Mouse (Mus musculus): ENCODE data around the gene Ap3b1. TPM values are rescaled to one million over a fixed set of nuclear protein-coding genes. Genes with fewer than 3 reads are reported as not detected.

The Ap3b1 gene
- polyA plus RNA-seq, 1 experiment, result 29.3 TPM

DNA sequence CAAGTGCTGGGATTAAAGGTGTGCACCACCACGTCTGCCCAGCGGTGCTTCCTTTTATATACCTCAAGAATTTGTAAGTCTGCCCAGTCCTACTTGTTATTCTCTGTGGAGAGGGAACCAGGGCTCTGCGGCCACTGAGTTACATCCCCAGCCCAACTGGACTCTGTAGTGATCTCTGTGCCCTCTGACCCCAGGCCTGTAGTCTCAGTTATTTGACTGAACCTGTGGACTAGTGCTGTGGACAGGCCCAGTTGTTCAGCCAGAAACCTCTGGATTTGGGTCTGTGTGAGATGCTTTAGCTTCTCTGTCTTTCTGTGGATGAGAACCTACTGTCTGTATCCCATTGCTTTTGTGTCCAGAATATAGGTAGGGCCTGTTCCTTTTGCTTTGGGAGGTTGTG, 15.4 kb downstream of the Ap3b1 start:
- no peaks in the 10 kb centered on the region for H3K27me3 ChIP-seq (ENCODE audit: control insufficient read depth, insufficient read depth, insufficient read length)
- no peak overlapping the region for H3K4me2 ChIP-seq (ENCODE audit: low read depth)
- H3ac ChIP-seq (ENCODE audit: control insufficient read depth, insufficient read length), result no peak overlapping the region
- H3K79me2 ChIP-seq (ENCODE audit: control insufficient read depth, insufficient read depth), result peaks cover 9% of the 10 kb centered on the region
- TF ChIP-seq POLR2AphosphoS2 (IDR thresholded peaks at IDR 0.05; ENCODE audit: insufficient read length, low read depth) (no peak), E2F4 (IDR thresholded peaks at IDR 0.05; ENCODE audit: insufficient read depth) (no peak), USF1 (IDR thresholded peaks at IDR 0.05; ENCODE audit: low read depth) (no peak)
- no peak overlapping the region for H3K4me3 ChIP-seq
- H3K36me3 ChIP-seq (ENCODE audit: control insufficient read depth, insufficient read depth), result peaks cover 4% of the 10 kb centered on the region

DNA sequence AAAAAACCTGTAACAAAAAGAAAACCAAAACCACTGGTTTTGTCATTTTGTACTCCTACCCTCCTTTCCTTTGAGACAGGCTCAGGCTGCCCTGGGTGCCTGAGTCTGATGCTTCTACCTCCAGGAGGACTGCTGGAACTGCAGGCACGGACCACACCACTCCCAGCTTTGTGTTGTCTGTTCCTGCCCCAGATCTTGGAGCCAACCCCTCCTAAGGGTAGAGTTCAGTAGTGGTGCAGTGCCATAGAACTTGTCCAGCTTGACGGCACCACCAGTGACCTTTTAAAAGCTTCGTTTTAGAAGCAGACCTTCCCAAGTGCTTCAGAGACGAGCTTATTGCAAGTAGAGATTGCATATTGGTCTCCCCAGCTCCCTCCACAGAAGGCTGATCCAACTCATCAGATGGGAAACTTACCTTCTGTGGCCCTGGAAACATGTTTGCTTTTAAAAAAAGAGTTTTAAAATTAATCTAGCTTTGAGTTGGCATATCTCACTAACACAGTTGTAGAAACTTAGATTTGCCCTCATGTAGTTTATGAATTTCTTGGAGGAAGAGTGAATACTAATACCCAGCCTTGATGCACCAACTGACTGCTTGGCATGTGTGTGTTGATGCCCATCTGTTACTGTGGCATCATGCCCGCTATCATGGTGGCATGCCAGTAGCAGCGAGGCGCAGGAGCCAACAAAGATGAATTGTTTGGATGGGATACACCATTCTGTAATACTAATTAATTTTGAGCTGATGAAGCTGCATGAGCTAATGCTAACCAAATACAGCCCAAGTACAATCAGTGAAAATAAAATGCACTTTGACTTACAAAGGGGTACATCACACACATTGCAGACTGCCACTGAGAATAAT, 17.0 kb downstream of the Ap3b1 start:
- Histone ChIP-seq H3ac (ENCODE audit: control insufficient read depth, insufficient read length) (no peak overlapping the region), H3K36me3 (ENCODE audit: control insufficient read depth, insufficient read depth) (peaks cover 4% of the 10 kb centered on the region), H3K27me3 (ENCODE audit: control insufficient read depth, insufficient read depth, insufficient read length) (no peaks in the 10 kb centered on the region), H3K4me3 (no peak overlapping the region), H3K4me2 (ENCODE audit: low read depth) (no peak overlapping the region), H3K79me2 (ENCODE audit: control insufficient read depth, insufficient read depth) (peaks cover 9% of the 10 kb centered on the region)
- TF ChIP-seq MYOD1 (IDR thresholded peaks at IDR 0.05; ENCODE audit: control insufficient read depth in 1 of 3, insufficient read length in 2 of 3, low read depth in 2 of 3), result no peak
- TF ChIP-seq TCF12 (IDR thresholded peaks at IDR 0.05; ENCODE audit: insufficient read depth, poor library complexity, severe bottlenecking), result no peak
- no peak for TF ChIP-seq TCF3 (IDR thresholded peaks at IDR 0.05; ENCODE audit: insufficient read length, low read depth)
- no peak for TF ChIP-seq REST (IDR thresholded peaks at IDR 0.05; ENCODE audit: insufficient read depth, insufficient read length)
- TF ChIP-seq CEBPB (IDR thresholded peaks at IDR 0.05; ENCODE audit: insufficient read depth, poor library complexity, severe bottlenecking), result no peak
- no peak for TF ChIP-seq SRF (IDR thresholded peaks at IDR 0.05; ENCODE audit: control insufficient read depth, insufficient read length, low read depth)
- no peak for TF ChIP-seq MAX (IDR thresholded peaks at IDR 0.05; ENCODE audit: low read depth)
- TF ChIP-seq MYOG (IDR thresholded peaks at IDR 0.05; ENCODE audit: control insufficient read depth in 1 of 3, insufficient read depth in 1 of 3, insufficient read length in 2 of 3, low read depth in 2 of 3), result no peak
- TF ChIP-seq USF1 (IDR thresholded peaks at IDR 0.05; ENCODE audit: low read depth), result no peak
- TF ChIP-seq E2F4 (IDR thresholded peaks at IDR 0.05; ENCODE audit: insufficient read depth), result no peak
- no peak for TF ChIP-seq POLR2AphosphoS2 (IDR thresholded peaks at IDR 0.05; ENCODE audit: insufficient read length, low read depth)
- TF ChIP-seq POLR2A (IDR thresholded peaks at IDR 0.05; ENCODE audit: insufficient read length, low read depth), result no peak

DNA sequence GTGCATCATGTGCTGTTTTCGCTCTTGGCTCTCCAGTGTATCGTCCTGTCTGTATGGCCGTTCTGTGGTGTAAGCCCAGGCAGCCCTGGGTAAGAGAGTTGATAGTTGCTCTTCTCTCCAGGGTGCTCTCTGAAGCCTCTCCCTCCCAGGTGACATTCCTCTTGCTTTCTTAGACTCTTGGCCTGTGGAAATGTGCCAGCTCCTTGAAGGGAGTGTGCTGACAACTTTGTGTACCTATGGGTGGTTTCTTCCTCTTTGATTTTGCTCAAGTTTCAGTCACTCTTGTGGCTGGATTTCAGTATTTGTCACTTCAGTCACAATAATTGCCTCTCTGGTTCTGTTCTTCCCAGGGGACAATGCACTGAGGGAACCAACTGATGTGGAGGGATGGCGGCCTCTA, 20.2 kb downstream of the Ap3b1 start:
- Histone ChIP-seq H3K36me3 (ENCODE audit: control insufficient read depth, insufficient read depth) (peaks cover 3% of the 10 kb centered on the region), H3K79me2 (ENCODE audit: control insufficient read depth, insufficient read depth) (peaks cover 4% of the 10 kb centered on the region), H3K4me2 (ENCODE audit: low read depth) (no peak overlapping the region), H3K27me3 (ENCODE audit: control insufficient read depth, insufficient read depth, insufficient read length) (no peaks in the 10 kb centered on the region), H3K4me3 (no peak overlapping the region), H3ac (ENCODE audit: control insufficient read depth, insufficient read length) (no peak overlapping the region)
- no peak for TF ChIP-seq REST (IDR thresholded peaks at IDR 0.05; ENCODE audit: insufficient read depth, insufficient read length)
- TF ChIP-seq MYOD1 (IDR thresholded peaks at IDR 0.05; ENCODE audit: control insufficient read depth in 1 of 3, insufficient read length in 2 of 3, low read depth in 2 of 3), result no peak
- no peak for TF ChIP-seq SRF (IDR thresholded peaks at IDR 0.05; ENCODE audit: control insufficient read depth, insufficient read length, low read depth)
- no peak for TF ChIP-seq TCF12 (IDR thresholded peaks at IDR 0.05; ENCODE audit: insufficient read depth, poor library complexity, severe bottlenecking)
- no peak for TF ChIP-seq USF1 (IDR thresholded peaks at IDR 0.05; ENCODE audit: low read depth)
- no peak for TF ChIP-seq POLR2AphosphoS2 (IDR thresholded peaks at IDR 0.05; ENCODE audit: insufficient read length, low read depth)
- no peak for TF ChIP-seq MYOG (IDR thresholded peaks at IDR 0.05; ENCODE audit: control insufficient read depth in 1 of 3, insufficient read depth in 1 of 3, insufficient read length in 2 of 3, low read depth in 2 of 3)
- TF ChIP-seq E2F4 (IDR thresholded peaks at IDR 0.05; ENCODE audit: insufficient read depth), result no peak
- no peak for TF ChIP-seq TCF3 (IDR thresholded peaks at IDR 0.05; ENCODE audit: insufficient read length, low read depth)
- no peak for TF ChIP-seq POLR2A (IDR thresholded peaks at IDR 0.05; ENCODE audit: insufficient read length, low read depth)
- TF ChIP-seq CEBPB (IDR thresholded peaks at IDR 0.05; ENCODE audit: insufficient read depth, poor library complexity, severe bottlenecking), result no peak
- no peak for TF ChIP-seq MAX (IDR thresholded peaks at IDR 0.05; ENCODE audit: low read depth)

DNA sequence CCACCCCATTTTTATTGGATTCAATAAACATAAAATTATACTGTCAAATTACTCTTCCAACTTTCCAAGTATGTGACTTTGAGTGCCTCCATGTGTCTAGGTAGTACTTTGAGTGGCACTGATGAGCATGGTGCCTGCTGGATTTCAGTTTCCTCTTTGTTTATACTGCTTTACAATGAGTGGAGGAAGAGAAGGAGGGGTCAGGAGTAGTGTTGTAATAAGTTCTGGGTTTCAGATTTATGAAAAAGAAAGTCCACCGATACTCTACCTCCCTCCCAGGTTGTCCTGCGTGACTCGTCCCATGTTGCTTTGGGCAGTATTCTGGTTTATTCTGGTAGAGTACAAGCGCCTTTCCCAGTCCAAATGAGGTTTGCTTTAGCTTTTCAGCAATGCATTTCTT, 22.7 kb downstream of the Ap3b1 start:
- H3ac ChIP-seq (ENCODE audit: control insufficient read depth, insufficient read length), result no peak overlapping the region
- no peaks in the 10 kb centered on the region for H3K27me3 ChIP-seq (ENCODE audit: control insufficient read depth, insufficient read depth, insufficient read length)
- no peak overlapping the region for H3K4me2 ChIP-seq (ENCODE audit: low read depth)
- no peak overlapping the region for H3K4me3 ChIP-seq
- no peaks in the 10 kb centered on the region for H3K36me3 ChIP-seq (ENCODE audit: control insufficient read depth, insufficient read depth)
- peaks cover 4% of the 10 kb centered on the region for H3K79me2 ChIP-seq (ENCODE audit: control insufficient read depth, insufficient read depth)
- TF ChIP-seq POLR2A (IDR thresholded peaks at IDR 0.05; ENCODE audit: insufficient read length, low read depth), result no peak
- no peak for TF ChIP-seq MYOD1 (IDR thresholded peaks at IDR 0.05; ENCODE audit: control insufficient read depth in 1 of 3, insufficient read length in 2 of 3, low read depth in 2 of 3)
- TF ChIP-seq SRF (IDR thresholded peaks at IDR 0.05; ENCODE audit: control insufficient read depth, insufficient read length, low read depth), result no peak

Data from myocyte (in vitro differentiated cells).